ENCODE assay signal across 1 mouse cellular context in the genomic region with DNA sequence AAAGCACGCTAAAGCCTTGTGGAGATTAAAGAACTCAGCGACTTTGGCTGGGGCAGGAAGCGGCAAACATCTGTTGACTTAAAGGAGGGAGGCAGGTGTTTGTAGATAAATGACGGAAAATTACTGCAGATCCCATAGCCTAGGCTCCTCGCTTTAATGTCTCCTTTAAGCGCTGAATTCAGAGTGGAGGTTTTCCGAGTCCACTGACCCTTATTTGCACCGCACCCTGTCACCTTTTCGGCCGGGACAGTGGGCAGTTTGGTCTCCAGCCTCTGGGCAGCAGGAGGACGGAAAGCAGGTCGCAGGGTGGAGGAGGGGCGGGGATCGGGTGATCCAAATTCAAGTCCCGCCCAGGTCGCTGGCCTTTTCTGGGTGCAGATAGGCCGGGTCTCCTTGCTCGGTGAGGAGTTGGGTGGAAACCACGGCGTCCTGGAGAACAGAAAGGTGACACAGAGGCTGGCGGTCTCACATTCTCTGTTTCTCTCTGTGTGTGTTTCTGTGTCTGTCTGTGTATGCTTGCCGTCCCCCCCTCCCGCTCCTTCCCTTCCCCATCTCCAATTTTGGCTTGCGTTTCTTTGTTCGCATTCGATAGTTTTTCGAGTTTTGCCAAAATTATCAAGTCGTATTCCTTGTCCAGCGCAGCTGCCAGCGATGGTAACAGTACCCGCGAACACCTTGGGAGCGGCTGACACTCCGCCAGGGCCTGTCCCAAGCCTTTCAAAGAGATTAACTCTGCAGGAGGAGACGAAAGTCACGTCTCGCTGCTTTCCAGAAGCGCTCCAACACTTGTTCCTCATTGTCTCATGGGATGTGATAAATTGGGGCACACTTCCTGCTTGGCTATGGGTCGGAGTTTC.
TF ChIP-seq lines count a peak whose summit lies in the region.

No protein-coding gene starts in this region.

TF ChIP-seq in MEL, 35 proteins besides CTCF, POLR2A, EP300 and RAD21 (continued from another document):
- no peak for TF ChIP-seq USF1 (IDR thresholded peaks at IDR 0.05; ENCODE audit: low read depth, low read length)
- TF ChIP-seq MAX (IDR thresholded peaks at IDR 0.05; ENCODE audit: low read length): peak; percentile 47; the same call in 1 of the 2 replicates
- peak; percentile 82 for TF ChIP-seq TAL1 (IDR thresholded peaks at IDR 0.05; ENCODE audit: low read length)
- TF ChIP-seq USF2 (IDR thresholded peaks at IDR 0.05; ENCODE audit: borderline replicate concordance in 1 of 2, insufficient read depth in 1 of 2, low read depth in 1 of 2, low read length in 2 of 2): no peak
- TF ChIP-seq CHD2 (IDR thresholded peaks at IDR 0.05; ENCODE audit: low read length): no peak
- TF ChIP-seq SMC3 (IDR thresholded peaks at IDR 0.05; ENCODE audit: low read depth, low read length): 0 out of 2 replicates have a peak, but pooled peaks have one; percentile 2
- TF ChIP-seq JUND (IDR thresholded peaks at IDR 0.05; ENCODE audit: low read depth, low read length): no peak
- peak; percentile 60 for TF ChIP-seq TCF12 (IDR thresholded peaks at IDR 0.05; ENCODE audit: low read depth, low read length)
- TF ChIP-seq SIN3A (IDR thresholded peaks at IDR 0.05; ENCODE audit: low read length): peak; percentile 54; the same call in 1 of the 2 replicates
- 0 out of 2 replicates have a peak, but pooled peaks have one; percentile 14 for TF ChIP-seq NRF1 (IDR thresholded peaks at IDR 0.05; ENCODE audit: insufficient read depth, low read depth, low read length, poor library complexity, severe bottlenecking)
- TF ChIP-seq TBP (IDR thresholded peaks at IDR 0.05; ENCODE audit: low read depth, low read length): no peak; the same call in none of the 2 replicates
- TF ChIP-seq E2F4 (IDR thresholded peaks at IDR 0.05; ENCODE audit: borderline replicate concordance, low read depth, low read length): no peak
- no peak for TF ChIP-seq ZKSCAN1 (IDR thresholded peaks at IDR 0.05; ENCODE audit: low read depth, low read length)
